Mouse (Mus musculus) neutrophil, adult 5-6 weeks (primary cell): ENCODE results near the gene Fignl1. TPM values are rescaled to one million over a fixed set of nuclear protein-coding genes. Genes with fewer than 3 reads are reported as not detected.

Experiments used
- ATAC-seq: fragments of 151-379, 151-347 bp; 2 replicates; pipeline ENCODE4 v1.8.0; 2017; ENCODE audit warnings: mild to moderate bottlenecking, moderate TSS enrichment; ENCODE audit not compliant: insufficient number of reproducible peaks, poor library complexity, low FRiP score, severe bottlenecking; ENCODE audit errors: extremely low read depth
- total RNA-seq: library from RNA; stranded (forward); fragments of 200-1000 nt; gene quantifications from 2 replicates; pipeline ENCODE4 v1.2.3, GENCODE M21; 2017

Gene Fignl1
- total RNA-seq, 1 experiment from 2014 or later = 2.6 TPM

DNA sequence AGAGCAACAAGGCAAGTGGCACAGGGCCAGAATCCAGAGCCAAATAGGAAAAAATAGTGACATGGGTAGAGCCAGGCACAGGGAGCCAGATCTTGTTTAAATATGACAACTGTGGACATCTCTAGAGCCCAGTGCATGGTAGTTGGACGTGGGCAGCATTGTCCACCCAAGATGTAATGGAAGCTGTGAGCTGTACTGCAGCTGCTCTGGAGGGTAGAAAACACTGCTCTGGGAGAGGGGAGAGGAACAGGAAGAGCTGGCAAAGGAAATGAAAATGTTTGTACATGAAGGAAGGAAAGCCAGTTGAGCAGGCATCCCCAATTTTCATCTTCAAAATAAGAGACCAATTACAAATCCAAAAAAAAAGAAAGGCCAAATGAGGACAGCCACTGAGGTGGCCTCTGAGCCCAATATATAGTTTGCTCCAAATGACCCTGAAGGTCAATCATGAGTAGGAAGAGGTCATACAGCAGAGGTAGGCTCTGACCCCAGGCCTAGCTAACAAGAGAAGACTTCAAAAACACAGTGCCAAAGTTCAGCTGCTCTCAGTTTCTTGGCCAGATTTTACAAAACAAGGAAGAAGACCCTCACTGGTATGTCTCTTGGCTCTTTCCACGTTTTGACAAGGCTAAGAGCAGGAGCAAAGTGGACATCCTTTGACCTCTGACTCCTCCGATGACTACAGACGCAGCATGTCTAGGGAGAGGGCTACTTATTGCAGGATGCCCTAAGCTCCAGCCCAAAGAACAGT, 32.5 kb downstream of the Fignl1 start:
- ATAC-seq = no peak

DNA sequence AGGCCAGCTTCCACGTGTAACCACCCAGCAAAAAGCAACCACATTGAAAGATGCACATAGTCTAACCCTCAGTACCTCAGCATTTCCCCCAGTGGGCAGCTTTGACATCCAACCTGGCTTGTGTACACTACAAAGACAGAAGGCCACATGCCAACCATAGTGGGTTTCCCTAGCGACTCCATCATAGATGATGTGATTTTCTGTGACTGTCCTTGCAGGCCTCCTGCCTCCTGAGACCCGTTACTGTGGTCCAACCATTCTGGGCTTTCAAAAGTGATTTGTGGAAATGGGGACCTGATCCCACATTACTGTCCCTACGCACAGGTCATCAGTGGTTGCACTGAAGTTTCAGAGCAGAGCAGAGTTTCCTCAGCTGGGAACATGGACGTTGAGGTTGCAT, 33.9 kb downstream of the Fignl1 start:
- ATAC-seq = no peak

DNA sequence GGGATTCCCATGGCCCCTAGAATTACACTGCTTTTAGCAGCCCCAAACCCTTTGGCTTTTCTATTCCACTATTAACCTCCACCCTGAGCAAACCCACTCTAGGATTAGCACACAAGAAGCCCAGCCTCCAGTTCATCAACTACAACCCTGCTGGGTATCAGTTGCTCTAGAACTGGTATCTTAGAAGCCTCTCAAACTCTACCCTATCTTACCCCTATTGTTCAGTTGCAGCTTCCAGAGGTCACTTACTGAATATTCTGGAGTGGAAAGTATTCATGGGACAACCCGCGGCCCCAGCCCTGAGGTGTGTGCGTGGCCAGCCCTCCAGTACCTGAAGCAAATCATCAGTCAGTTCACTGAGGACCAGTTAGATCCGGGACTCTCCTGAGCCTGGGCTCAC, 34.4 kb downstream of the Fignl1 start:
- ATAC-seq = no peak

DNA sequence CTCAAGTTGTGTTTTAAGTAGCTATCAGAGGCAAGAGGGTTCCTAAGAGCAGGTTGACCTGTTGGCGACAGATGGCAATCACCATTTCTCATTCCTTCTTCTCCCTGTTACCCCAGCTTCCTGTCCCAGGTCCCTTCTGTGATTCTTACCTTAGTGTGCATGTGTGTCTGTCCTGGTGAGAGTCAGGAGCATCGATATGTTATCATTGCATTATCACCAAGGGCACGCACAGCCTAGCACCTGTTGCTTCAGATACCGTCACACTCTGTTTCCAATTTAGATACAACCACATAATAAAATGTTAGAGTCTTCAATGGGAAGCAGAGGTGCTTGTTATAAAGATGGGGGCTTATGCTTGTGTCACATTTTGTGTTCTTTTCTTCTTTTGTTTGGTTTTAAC, 36.6 kb downstream of the Fignl1 start:
- no peak for ATAC-seq

DNA sequence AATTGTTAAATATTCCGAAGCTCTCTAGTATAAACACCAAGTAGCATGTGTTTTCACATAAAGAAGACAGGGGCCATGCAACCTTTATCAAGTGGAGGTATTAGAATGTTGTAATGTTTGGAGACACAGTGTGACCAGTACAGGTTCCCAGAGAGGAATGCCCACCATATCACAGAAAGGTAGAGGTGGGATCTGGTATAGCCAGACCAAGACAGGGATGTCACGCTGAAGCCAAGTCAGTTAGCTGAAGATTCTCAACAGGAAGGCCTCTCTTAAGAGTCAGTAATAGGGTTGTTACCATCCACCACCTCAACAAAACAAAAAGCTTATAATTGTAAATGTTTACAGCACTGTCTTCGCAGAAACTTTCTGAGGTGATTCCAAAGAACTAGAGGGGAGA, 38.1 kb downstream of the Fignl1 start:
- no peak for ATAC-seq

DNA sequence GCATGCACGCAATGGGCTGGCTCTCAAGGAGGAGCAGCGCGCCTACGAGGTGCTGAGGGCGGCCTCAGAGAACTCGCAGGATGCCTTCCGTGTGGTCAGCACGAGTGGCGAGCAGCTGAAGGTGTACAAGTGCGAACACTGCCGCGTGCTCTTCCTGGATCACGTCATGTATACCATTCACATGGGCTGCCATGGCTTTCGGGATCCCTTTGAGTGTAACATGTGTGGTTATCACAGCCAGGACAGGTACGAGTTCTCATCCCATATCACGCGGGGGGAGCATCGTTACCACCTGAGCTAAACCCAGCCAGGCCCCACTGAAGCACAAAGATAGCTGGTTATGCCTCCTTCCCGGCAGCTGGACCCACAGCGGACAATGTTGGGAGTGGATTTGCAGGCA, 39.5 kb downstream of the Fignl1 start:
- no peak for ATAC-seq

DNA sequence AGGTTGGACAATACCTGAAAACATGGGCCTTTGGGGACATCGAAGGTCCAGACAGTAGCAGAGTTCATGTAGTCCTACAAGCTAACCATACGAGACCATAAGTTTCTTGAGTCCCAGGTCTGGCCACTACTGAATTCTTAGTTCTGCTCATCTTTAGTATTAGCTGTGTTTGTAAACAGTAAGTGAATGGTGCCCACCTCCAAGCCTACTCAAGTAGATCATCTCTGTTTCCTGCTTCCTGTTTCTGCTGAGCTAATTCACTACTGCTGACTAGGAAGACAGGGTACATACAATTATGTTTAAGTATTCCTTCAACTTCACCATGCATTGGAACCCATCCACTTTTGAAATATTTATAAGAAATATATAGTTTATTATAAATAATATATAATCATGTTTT, 40.7 kb downstream of the Fignl1 start:
- peak; percentile 47; the same call in 1 of the 2 replicates for ATAC-seq

DNA sequence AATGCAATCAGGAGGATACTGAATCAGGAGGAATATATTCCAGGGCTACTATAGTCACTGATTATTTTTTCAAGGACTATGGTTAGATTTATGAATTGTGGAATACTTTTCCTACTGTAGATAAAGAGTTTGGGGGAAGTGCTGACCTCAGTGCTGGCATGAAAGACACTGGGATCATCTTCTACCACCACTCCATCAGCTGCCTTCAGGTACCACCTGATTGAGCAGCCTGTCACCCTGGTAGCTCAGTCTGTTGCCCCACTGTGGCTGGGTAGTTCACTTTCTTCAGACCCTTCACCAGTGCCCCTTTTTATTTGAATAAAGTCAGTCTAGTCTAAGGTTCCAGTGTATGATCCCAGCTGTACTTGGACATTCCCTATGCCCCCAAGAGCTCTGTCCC, 42.0 kb downstream of the Fignl1 start:
- ATAC-seq = no peak

DNA sequence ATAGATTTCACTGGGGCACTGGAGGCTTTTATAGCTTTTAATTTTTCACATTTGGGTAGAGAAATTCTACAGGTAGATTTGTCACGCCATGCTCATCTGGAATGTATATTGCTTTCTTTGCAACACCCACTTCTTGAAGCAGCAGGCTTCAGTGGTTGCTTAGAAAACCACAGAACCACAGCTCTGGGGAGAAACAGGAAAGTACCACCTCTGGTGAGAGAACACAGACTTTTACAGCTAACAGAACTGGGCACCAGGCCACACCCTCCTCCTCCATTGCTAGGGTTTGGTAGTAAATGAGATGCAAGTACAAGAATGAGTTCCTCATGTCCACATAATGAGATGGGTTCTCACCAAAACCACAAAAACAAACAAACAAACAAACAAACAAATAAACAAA, 42.7 kb downstream of the Fignl1 start:
- ATAC-seq = peak; percentile 83

DNA sequence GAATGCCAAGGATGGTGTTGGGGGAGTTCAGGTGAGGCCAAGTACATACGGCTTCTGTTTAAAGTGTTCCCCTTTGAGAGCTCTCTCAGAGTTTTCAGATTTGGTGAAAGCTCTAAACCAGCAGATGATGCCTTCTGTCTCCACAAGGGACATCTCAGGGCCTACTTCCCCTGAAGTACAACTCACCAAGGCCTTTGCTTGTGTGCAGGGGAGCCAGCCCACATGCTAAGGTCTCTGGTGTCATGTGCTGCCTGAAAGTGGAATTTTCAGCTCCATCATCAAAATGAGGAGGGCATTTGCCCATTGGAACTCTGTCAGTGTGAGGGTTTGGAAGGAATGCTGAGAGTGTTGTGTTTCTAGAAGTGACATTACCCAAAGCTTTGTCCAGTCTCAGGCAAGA, 43.3 kb downstream of the Fignl1 start:
- no peak; the same call in 1 of the 2 replicates for ATAC-seq

DNA sequence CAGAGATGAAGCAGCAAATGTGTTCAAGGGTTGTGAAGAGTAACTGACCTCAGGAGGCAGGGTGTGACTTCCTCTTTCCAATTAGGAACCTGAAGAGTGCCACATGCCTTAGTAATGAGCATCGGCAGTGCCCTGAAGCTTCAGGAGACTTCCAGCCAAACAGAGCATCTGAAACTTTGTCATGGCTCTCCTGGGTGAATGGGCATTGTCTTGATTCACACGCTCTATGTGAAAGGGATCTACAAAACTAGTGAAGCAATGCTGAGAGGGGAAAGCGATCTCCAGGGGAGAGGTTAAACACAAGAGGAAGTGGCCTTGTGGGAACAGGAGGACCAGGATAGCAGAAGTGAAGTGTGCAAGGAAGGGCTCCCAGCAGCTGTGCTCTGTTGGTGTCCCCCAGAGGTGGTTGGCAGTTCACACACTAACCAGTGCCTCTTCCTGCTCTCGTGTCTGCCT, 45.5 kb downstream of the Fignl1 start:
- ATAC-seq = peak; percentile 44

DNA sequence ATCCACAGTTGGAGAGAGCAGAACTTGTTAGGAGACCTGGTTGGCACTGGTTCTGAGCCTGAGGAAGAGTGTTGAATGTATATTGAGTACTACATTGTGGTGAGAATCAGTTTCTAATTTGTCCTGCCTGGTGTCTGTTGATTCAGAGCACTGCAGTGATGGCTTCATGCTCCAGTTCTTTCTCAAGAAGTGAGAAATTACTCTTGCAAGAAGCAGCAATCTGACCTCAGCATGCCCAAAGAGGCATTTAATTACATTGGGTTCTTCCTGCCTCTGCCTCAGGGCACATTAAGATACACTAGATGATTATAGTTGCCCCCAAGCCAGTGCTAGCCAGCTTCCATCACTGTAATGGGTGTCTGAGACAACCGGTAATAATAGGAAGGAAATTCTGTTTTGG, 49.9 kb downstream of the Fignl1 start:
- ATAC-seq = peak; percentile 30

DNA sequence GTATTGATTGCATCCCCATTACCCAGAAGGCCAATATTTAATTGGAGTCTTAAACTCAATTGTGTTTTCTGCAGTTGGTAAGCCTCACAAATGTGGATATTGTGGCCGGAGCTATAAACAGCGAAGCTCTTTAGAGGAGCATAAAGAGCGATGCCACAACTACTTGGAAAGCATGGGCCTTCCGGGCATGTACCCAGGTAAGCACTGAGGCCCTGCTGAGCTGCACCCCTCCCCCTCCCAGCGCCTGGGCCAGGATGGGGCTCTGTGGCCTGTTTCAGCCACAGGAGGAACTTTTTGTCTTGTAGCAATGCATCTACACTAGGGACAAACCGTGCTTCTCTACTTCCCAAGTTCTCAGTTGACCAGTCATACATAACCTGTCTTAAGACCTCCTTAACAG, 50.6 kb downstream of the Fignl1 start:
- no peak for ATAC-seq

DNA sequence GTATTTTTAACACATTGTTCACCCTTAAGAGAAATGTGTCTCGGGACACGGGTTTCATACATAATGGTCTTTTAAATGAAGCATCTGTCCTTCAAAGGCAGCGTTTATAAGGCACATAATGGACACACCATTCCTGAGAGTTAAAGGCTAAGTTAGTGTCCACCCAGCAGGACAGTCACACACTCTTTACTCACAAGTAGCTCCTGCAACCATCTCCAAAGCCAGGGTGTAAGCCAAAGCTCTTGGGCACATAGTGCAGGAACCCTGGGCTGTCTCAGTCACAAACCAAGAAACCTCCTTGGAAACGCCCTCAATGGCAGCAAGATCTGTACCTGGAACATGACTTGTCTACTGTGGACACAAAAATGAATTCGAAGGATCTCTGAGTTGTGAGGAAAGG, 55.9 kb downstream of the Fignl1 start:
- no peak for ATAC-seq

DNA sequence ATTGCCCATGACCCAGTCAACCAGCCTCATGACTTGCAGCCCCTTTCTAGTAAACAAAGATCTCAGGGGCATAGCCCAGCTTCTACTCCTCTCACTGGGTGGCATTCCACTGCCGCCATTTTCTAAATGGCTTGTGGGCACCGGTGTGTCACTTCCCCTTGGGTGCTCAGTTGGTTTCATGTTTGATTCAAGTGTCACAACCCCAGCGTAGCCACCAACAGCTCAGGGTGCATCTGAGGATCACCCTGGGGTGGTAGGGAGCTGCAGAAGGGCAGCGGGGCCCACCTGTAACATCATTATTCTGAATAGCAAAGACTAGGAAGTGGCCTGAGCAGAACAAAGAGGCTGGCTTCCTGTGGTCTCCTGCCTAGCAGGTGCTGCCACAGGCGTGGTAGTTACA, 57.7 kb downstream of the Fignl1 start:
- peak; percentile 65; the same call in 1 of the 2 replicates for ATAC-seq

DNA sequence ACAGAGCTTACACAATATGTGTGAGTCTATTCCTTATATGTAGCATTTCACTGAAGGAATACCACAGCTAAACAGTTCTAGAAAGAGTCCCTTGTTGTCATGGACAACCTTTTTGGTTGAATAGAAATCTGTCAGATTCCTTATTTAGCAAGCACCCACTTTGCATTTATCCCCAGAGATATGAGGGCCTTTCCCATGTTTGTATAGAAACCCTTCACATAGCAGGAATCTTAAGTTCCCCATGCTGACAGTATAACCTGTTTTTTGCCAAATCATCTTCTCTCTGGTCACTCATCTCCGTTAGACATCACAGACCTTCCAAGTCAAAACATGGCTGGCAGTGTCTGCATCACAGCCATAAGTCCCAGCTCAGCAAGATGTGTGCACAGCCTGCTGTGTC, 64.5 kb downstream of the Fignl1 start:
- ATAC-seq = no peak

DNA sequence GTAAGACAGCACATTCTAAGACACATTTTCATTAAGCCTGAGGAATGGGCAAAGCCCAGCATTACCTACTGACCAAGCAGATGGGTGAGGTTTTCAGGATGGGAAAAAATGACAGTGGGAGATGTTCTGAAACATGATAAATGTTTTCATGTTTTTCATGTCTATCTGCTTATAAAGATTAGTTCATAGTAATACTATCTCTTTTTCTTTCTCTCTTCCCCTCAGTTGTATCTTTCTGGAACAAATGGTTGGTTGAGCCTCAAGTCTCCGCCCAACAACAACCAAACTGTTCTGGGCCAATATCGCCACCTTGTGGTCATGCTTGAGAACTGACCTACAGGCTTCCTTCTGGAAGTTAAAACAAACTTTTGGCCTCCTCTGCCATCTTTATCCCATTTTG, 66.1 kb downstream of the Fignl1 start:
- peak; percentile 87 for ATAC-seq

DNA sequence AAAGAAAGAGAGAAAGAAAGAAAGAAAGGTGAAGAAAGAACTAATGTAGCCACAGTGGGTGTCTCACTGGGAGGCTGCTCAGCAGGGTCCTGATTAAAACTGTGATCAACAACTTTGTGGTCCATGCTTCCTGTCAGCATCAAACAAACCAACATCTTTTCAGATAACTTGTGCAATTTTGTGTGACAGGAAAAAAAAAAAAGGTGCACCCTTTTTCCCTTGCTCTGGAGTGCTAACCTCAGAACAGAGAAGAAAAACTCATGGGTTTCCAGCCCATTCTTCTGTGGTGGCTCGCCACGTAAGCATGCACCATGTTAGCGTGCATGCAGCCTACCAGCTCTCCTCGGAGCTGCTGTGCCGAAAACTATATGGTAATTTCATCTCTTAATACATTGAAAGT, 67.2 kb downstream of the Fignl1 start:
- no peak for ATAC-seq

DNA sequence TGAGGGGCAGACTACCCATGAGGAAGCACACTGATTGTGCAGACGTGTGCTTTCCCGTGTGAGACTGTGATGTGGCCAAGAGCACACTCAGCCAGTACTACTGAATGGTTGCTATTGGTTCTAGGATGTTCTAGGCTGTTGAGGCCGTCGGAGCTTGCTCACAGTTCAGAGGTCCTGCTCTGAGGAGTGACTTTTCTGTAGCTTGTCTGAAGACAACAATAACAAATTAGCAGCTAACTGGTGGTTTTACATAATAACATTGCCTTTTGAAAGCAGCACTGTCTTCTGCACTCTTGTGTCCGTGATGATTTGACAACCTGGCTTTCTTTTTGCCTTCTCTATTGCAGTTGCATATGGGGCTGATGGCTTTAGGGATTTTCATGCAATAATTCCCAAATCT, 68.2 kb downstream of the Fignl1 start:
- no peak for ATAC-seq

DNA sequence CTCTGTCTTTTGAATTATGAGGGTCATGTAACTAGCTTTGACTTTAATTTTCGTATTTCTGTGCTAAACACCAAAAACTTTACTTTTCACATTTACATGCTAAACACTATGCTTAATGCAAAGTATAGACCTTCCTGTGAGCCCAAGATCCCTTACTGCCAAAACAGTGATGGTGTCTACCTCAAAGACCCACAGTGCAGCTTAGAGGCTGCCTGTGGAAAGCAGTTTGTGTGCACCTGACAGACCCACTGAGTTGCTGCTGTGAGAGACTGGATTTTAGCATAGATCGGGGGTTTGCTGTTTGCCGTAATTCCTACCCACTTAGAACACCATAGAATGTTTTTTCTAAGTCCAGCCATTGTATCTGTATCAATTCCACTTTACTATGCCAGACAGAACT, 69.7 kb downstream of the Fignl1 start:
- no peak for ATAC-seq

DNA sequence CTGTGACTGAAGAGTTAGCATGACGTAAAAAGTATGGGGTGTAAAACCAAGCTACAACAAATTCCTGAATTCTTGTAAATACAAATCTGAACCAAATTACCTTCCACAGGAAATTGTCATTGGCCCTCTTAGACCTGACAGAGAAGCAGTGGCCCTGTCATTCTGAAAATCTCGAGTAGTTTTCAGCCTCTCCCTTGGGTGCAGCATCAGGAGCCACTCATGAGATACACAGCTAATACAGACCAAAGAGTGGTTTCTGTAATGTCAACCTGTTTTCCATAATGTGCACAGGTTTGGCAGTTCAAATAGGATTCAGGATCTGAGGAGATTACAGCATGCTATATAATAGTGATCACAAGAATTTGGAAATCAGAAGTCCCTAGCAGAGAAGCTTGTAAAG, 71.2 kb downstream of the Fignl1 start:
- ATAC-seq = no peak
